30 mouse cellular contexts compared by ENCODE assay signal in genomic region chr13:114227046-114227445, GRCm38 (mm10).
"Had no signal": no experiment of that assay in that cellular context is flagged by ENCODE, and none has a peak within 500 bp of the region (broad histone marks: within the 10 kb centered on the region; RNA-seq: fewer than 3 reads in every experiment).

No protein-coding gene starts in this region.

- H3K27ac ChIP-seq: left cerebral cortex, adult 2 months; limb, embryonic 10.5 days; limb, embryonic 12.5 days; limb, embryonic 13.5 days; limb, embryonic 15.5 days; liver, embryonic 12.5 days; liver, embryonic 13.5 days; liver, embryonic 14.5 days; liver, embryonic 15.5 days; lung, embryonic 15.5 days; macrophage; midbrain, embryonic 10.5 days; midbrain, embryonic 12.5 days; midbrain, embryonic 13.5 days; midbrain, embryonic 15.5 days had no signal

- H3K9me3 ChIP-seq: limb, embryonic 10.5 days; limb, embryonic 12.5 days; limb, embryonic 13.5 days; limb, embryonic 15.5 days; liver, embryonic 12.5 days; liver, embryonic 13.5 days; liver, embryonic 15.5 days; lung, embryonic 15.5 days; midbrain, embryonic 10.5 days; midbrain, embryonic 12.5 days; midbrain, embryonic 13.5 days; midbrain, embryonic 15.5 days had no signal

- DNase-seq: left cerebral cortex, postnatal 4 days; liver; liver, embryonic 13.5 days; liver, postnatal 0 days; lung, adult 18-20 months; lung, adult 2 months; lung, embryonic 14.5 days; lung, postnatal 10 days; lung, postnatal 14 days; lung, postnatal 36 days; lung, postnatal 4 days; midbrain, embryonic 14.5 days had no signal

- H3K4me1 ChIP-seq: limb, embryonic 10.5 days; limb, embryonic 15.5 days; liver, embryonic 15.5 days; lung, embryonic 15.5 days; megakaryocyte, embryonic 14.5 days; midbrain, embryonic 15.5 days had no signal

- H3K4me3 ChIP-seq: left cerebral cortex, adult 2 months; limb, embryonic 10.5 days; limb, embryonic 12.5 days; limb, embryonic 13.5 days; limb, embryonic 15.5 days; liver, embryonic 12.5 days; liver, embryonic 13.5 days; liver, embryonic 15.5 days; lung, embryonic 15.5 days; megakaryocyte, embryonic 14.5 days; midbrain, embryonic 10.5 days; midbrain, embryonic 12.5 days; midbrain, embryonic 13.5 days; midbrain, embryonic 15.5 days; myocyte had no signal

- ATAC-seq: liver, embryonic 12.5 days; liver, postnatal 0 days; lung, postnatal 0 days; midbrain, embryonic 13.5 days; midbrain, embryonic 15.5 days had no signal

- H3K36me3 ChIP-seq: limb, embryonic 10.5 days; limb, embryonic 12.5 days; limb, embryonic 13.5 days; limb, embryonic 15.5 days; liver, embryonic 12.5 days; liver, embryonic 13.5 days; liver, embryonic 15.5 days; lung, embryonic 15.5 days; midbrain, embryonic 10.5 days; midbrain, embryonic 12.5 days; midbrain, embryonic 13.5 days; midbrain, embryonic 15.5 days had no signal

- H3K27me3 ChIP-seq: limb, embryonic 12.5 days; limb, embryonic 13.5 days; limb, embryonic 15.5 days; liver, embryonic 12.5 days; liver, embryonic 13.5 days; liver, embryonic 15.5 days; lung, embryonic 15.5 days; megakaryocyte, embryonic 14.5 days; midbrain, embryonic 12.5 days; midbrain, embryonic 13.5 days; midbrain, embryonic 15.5 days had no signal

- H3K4me2 ChIP-seq: limb, embryonic 12.5 days; limb, embryonic 13.5 days; limb, embryonic 15.5 days; liver, embryonic 11.5 days; liver, embryonic 12.5 days; liver, embryonic 13.5 days; liver, embryonic 15.5 days; lung, embryonic 14.5 days; lung, embryonic 15.5 days; midbrain, embryonic 12.5 days; midbrain, embryonic 13.5 days; midbrain, embryonic 15.5 days had no signal

- H3K9ac ChIP-seq: limb, embryonic 12.5 days; limb, embryonic 13.5 days; limb, embryonic 15.5 days; liver, embryonic 12.5 days; liver, embryonic 13.5 days; liver, embryonic 14.5 days; liver, embryonic 15.5 days; liver, postnatal 0 days; lung, embryonic 14.5 days; lung, embryonic 15.5 days; midbrain, embryonic 12.5 days; midbrain, embryonic 13.5 days; midbrain, embryonic 15.5 days had no signal
